Mouse (Mus musculus) erythroblast, embryonic 14.5 days (primary cell): ENCODE data around the gene Ism2. TPM values are rescaled to one million over a fixed set of nuclear protein-coding genes. Genes with fewer than 3 reads are reported as not detected.

Source experiments
- H3K27me3 ChIP-seq: 2 replicates; pipeline ENCODE4 v1.6.1; 2012; ENCODE audit warnings: inconsistent platforms; ENCODE audit not compliant: control insufficient read depth
- H3K36me3 ChIP-seq: 2 replicates; pipeline ENCODE4 v1.6.1; 2012; ENCODE audit warnings: mild to moderate bottlenecking, inconsistent platforms; ENCODE audit not compliant: control insufficient read depth
- H3K4me1 ChIP-seq: 2 replicates; pipeline ENCODE4 v1.6.1; 2012; ENCODE audit warnings: inconsistent platforms; ENCODE audit not compliant: control insufficient read depth
- H3K4me3 ChIP-seq: replicated peaks from 2 replicates; pipeline ENCODE3; 2012; ENCODE audit warnings: moderate library complexity, mild to moderate bottlenecking, inconsistent platforms
- H3K9me3 ChIP-seq: 2 replicates; pipeline ENCODE4 v1.6.1; 2012; ENCODE audit warnings: low read length, inconsistent platforms, mixed read lengths; ENCODE audit not compliant: control insufficient read depth
- GATA1 ChIP-seq: IDR thresholded peaks from 2 replicates; pipeline ENCODE4 v1.6.1; 2012; ENCODE audit warnings: low read length, inconsistent platforms, mixed read lengths
- TAL1 ChIP-seq: IDR thresholded peaks from 3 replicates; pipeline ENCODE4 v1.6.1; 2012; ENCODE audit warnings: low read length, inconsistent platforms, mixed read lengths
- polyA plus RNA-seq: library from polyadenylated mRNA; stranded (reverse); fragments of >175 nt; gene quantifications from 2 replicates; pipeline ENCODE4 v1.2.3, GENCODE M21; 2012

Ism2 gene
- polyA plus RNA-seq, 1 experiment = not detected

DNA sequence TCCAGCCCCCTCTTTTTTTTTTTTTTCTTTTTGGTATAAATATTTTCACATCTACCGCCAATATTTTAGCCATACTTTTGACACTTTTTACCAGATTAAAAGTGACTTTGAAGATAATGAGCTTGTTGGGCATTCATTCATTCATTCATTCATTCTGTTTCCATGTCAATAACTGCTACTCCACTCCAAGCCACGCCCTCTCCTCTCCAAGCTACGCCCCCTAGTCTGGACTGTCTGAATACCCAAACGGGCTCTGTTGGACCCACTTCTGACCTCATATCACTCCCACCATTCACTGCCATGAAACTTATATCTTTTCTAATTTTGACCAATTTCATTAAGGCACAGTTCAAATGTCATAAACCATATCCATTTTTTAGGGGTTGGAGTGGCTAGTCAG lies 1.7 kb upstream of the Ism2 start:
- peaks cover 45% of the 10 kb centered on the region for H3K27me3 ChIP-seq
- peaks cover 5% of the 10 kb centered on the region; the same call in 1 of the 2 replicates for H3K9me3 ChIP-seq
- peaks cover 15% of the 10 kb centered on the region for H3K4me1 ChIP-seq
- no peak overlapping the region for H3K4me3 ChIP-seq
- H3K36me3 ChIP-seq = no peaks in the 10 kb centered on the region
- TF ChIP-seq GATA1 (no peak), TAL1 (no peak)

DNA sequence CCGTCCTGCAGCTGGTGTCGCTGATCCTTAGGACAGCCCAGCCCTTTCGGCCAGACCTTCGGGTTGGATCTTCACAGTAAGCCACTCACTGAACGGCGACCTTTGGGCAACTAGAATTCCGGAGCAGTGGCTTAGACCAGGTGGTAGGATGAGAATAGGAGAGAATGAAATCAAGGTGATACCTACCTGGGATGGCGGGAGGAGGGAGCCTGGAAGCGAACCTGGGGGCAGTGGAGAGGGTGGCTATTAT lies 861 bp upstream of the Ism2 start:
- Histone ChIP-seq H3K4me1 (peaks cover 15% of the 10 kb centered on the region), H3K36me3 (no peaks in the 10 kb centered on the region), H3K9me3 (peaks cover 5% of the 10 kb centered on the region; the same call in 1 of the 2 replicates), H3K4me3 (peak overlapping the region; percentile 60), H3K27me3 (peaks cover 45% of the 10 kb centered on the region)
- TF ChIP-seq GATA1 = no peak
- no peak for TF ChIP-seq TAL1

DNA sequence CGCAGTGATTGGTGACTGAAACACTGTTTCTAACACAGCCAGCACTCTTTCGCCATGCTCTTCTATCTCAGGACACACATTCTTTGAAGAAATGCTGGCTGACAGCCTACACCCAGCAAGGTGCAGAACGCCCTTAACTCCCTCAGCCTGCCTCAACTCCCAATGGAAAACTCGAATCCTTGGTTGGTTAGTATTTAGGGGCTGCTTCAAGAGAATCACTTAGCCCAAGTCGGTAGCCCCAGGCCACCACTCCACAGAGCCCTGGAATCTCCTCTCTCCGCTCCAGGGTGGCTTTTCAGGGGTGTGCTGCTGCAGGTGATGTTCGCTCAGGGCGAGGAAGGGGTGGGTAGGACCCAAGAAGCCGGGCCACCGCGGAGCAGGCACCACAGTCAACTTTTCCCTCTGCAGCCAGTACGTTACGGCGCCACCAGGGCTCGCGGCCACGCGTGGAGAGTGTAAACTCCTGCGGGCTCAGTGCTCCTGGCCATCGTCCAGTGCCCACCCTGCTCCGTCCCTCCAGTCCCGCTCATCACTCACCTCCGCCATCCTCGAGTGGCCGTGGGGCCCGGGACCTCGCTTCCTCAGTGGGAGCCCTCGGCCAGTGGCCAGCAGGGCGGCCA lies 358 bp downstream of the Ism2 start:
- TF ChIP-seq TAL1 = no peak
- TF ChIP-seq GATA1 = no peak
- H3K36me3 ChIP-seq = no peaks in the 10 kb centered on the region
- peaks cover 15% of the 10 kb centered on the region for H3K4me1 ChIP-seq
- H3K4me3 ChIP-seq = peak overlapping the region; percentile 60
- H3K9me3 ChIP-seq = peaks cover 5% of the 10 kb centered on the region; the same call in 1 of the 2 replicates
- peaks cover 45% of the 10 kb centered on the region for H3K27me3 ChIP-seq

DNA sequence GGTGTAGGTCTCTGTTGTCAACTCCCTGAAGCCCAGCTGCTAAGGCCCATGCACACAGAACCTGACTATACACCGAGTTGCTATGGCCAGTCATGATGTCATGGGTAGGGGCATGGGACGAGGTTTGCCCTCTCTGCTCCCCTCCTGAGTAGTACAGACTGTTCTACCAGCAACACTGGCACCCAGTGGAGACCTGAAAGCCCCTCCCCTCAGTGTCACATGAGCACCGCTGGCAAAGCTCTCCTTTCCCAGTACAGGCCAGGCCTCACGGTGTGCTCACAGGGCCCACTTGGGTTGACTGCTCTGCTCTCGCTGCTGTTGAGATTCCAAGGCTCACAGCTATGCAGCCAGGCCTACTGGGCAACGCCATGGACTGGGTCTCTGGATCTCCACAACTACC lies 5.6 kb downstream of the Ism2 start:
- no peak for TF ChIP-seq GATA1
- no peak for TF ChIP-seq TAL1
- H3K27me3 ChIP-seq = peaks cover 10% of the 10 kb centered on the region
- no peaks in the 10 kb centered on the region for H3K36me3 ChIP-seq
- H3K9me3 ChIP-seq = no peaks in the 10 kb centered on the region
- no peaks in the 10 kb centered on the region for H3K4me1 ChIP-seq
- H3K4me3 ChIP-seq = no peak overlapping the region

- TF ChIP-seq TAL1 = no peak
- TF ChIP-seq GATA1 = no peak
- Histone ChIP-seq H3K4me3 (no peak overlapping the region), H3K36me3 (no peaks in the 10 kb centered on the region), H3K27me3 (no peaks in the 10 kb centered on the region; the same call in 1 of the 2 replicates), H3K9me3 (no peaks in the 10 kb centered on the region), H3K4me1 (no peaks in the 10 kb centered on the region; the same call in 1 of the 2 replicates)
Measured at GRCm38 (mm10) chr12:87289100-87289499, 10.4 kb downstream of the Ism2 start.

- no peaks in the 10 kb centered on the region; the same call in 1 of the 2 replicates for H3K27me3 ChIP-seq
- no peaks in the 10 kb centered on the region; the same call in 1 of the 2 replicates for H3K4me1 ChIP-seq
- H3K9me3 ChIP-seq = no peaks in the 10 kb centered on the region
- H3K4me3 ChIP-seq = no peak overlapping the region
- H3K36me3 ChIP-seq = no peaks in the 10 kb centered on the region
- TF ChIP-seq GATA1 (no peak), TAL1 (no peak)
Measured at GRCm38 (mm10) chr12:87284726-87285125, 14.8 kb downstream of the Ism2 start.

DNA sequence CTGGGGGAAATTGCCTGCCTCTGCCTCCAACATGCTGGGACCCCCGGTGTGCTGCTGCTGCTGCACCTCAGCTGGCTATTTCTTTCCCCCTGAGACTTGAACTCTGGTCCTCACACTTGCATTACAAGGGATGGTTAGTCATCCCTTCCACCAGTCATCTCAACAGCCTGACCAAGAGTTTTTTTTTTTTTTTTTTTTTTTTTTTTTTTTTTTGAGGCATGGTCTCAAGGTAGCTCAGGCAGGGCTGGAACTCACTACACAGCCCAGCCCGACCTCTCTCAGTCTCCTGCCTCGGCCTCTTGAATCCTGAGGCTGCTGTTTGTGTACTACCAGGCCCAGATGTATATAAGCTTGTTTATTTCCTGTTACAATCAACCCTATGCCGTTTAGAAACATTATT lies 15.2 kb downstream of the Ism2 start:
- TF ChIP-seq TAL1 (no peak), GATA1 (no peak)
- H3K4me1 ChIP-seq = no peaks in the 10 kb centered on the region; the same call in 1 of the 2 replicates
- H3K9me3 ChIP-seq = no peaks in the 10 kb centered on the region
- no peaks in the 10 kb centered on the region; the same call in 1 of the 2 replicates for H3K27me3 ChIP-seq
- H3K4me3 ChIP-seq = no peak overlapping the region
- no peaks in the 10 kb centered on the region for H3K36me3 ChIP-seq

- TF ChIP-seq GATA1 (no peak), TAL1 (no peak)
- Histone ChIP-seq H3K4me3 (no peak overlapping the region), H3K27me3 (no peaks in the 10 kb centered on the region; the same call in 1 of the 2 replicates), H3K4me1 (peaks cover 3% of the 10 kb centered on the region), H3K36me3 (no peaks in the 10 kb centered on the region), H3K9me3 (no peaks in the 10 kb centered on the region)
Measured at GRCm38 (mm10) chr12:87283706-87284105, 15.8 kb downstream of the Ism2 start.

DNA sequence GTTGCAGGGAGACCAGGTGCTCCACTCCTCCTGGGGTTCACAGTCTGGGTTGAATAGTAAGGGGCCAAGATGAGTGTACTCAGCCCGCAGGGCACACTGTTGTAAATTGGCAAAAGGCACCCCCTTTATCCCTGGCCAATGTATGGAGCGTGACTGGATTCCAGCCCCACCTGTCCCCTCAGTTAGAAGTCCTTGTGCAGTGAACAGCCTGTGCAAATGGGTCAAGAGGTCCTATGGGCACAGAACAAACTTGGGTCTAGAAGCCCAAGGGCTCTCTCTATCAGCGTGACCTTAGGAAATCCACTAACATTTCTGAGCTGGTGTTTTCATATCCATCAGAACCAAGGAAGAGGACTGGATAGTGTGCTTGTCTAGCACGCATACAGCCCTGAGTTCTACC lies 16.8 kb downstream of the Ism2 start:
- Histone ChIP-seq H3K4me3 (no peak overlapping the region), H3K9me3 (no peaks in the 10 kb centered on the region), H3K36me3 (no peaks in the 10 kb centered on the region), H3K4me1 (peaks cover 10% of the 10 kb centered on the region), H3K27me3 (no peaks in the 10 kb centered on the region; the same call in 1 of the 2 replicates)
- TF ChIP-seq GATA1 = no peak
- no peak for TF ChIP-seq TAL1

GRCm38 (mm10) chr12:87281766-87282165 lies 17.7 kb downstream of the Ism2 start:
- H3K4me3 ChIP-seq = no peak overlapping the region
- no peaks in the 10 kb centered on the region for H3K9me3 ChIP-seq
- no peak for TF ChIP-seq TAL1
- TF ChIP-seq GATA1 = no peak
- peaks cover 13% of the 10 kb centered on the region for H3K4me1 ChIP-seq
- H3K36me3 ChIP-seq = peaks cover 4% of the 10 kb centered on the region
- no peaks in the 10 kb centered on the region; the same call in 1 of the 2 replicates for H3K27me3 ChIP-seq
